Mouse (Mus musculus) liver, adult 2 months (tissue): ENCODE data around the gene Ssbp2.

Experiments
- CTCF ChIP-seq: fragments of 200-500 bp; IDR thresholded peaks from 2 replicates; pipeline ENCODE4 v1.5.1; 2011; ENCODE audit warnings: low read depth, low read length, control low read depth
- POLR2A ChIP-seq: fragments of 200-500 bp; IDR thresholded peaks from 2 replicates; pipeline ENCODE4 v1.6.1; 2011; ENCODE audit warnings: low read length, control low read depth; ENCODE audit not compliant: insufficient read depth; ENCODE audit errors: extremely low read depth

DNA sequence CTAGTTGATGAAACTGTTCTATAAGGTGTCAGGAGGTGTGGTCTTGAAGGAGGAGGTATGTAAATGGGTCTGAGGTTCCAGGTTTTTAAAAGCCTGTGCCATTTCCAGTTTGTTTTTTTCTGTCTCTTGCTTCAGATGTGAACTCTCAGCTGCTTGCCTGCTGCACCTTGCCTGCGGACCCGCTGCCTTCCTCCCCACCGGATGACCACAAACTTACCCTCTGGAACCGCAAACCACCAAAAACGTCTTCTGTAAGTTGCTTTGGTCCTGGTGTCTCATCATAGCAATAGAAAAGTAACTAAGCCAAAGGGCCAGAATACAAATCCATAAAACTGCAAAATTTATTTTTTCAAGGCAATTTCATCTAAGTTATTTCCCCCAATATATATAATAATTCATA lies 18.6 kb upstream of the Ssbp2 start:
- TF ChIP-seq CTCF (no peak), POLR2A (no peak)
